8 mouse cellular contexts compared by ENCODE assay signal in genomic region chr11:110427159-110427561, GRCm38 (mm10). TPM values are rescaled to one million over a fixed set of nuclear protein-coding genes. Genes with fewer than 3 reads are reported as not detected.
DNase-seq lines count a peak whose midpoint lies in the region; ATAC-seq lines count a peak whose summit lies in the region.

No protein-coding gene starts in this region.

- no peak overlapping the region for H3K4me3 ChIP-seq in forebrain, embryonic 10.5 days
- no peak overlapping the region for H3K4me3 ChIP-seq in forebrain, embryonic 12.5 days (replicated peaks)
- no peak overlapping the region for H3K4me3 ChIP-seq in liver, embryonic 16.5 days (ENCODE audit: low read depth, low read length)

- no peak overlapping the region for H3K9ac ChIP-seq in forebrain, embryonic 12.5 days
- no peak overlapping the region for H3K9ac ChIP-seq in liver, embryonic 16.5 days (ENCODE audit: low read depth, low read length)

- 0 out of 2 replicates have a peak overlapping the region, but pooled peaks have one; percentile 16 for H3K27ac ChIP-seq in forebrain, embryonic 10.5 days
- H3K27ac ChIP-seq in forebrain, embryonic 12.5 days: no peak overlapping the region
- H3K27ac ChIP-seq in liver, embryonic 16.5 days (ENCODE audit: low read length): peak overlapping the region; percentile 41

- no peak for ATAC-seq in forebrain, embryonic 12.5 days (ENCODE audit: low FRiP score)
- peak; percentile 81 to 96 for ATAC-seq in hematopoietic stem cell, adult 5-6 weeks (replicated peaks in 1 of 2; ENCODE audit: insufficient read depth in 1 of 2, low FRiP score in 2 of 2, low TSS enrichment in 1 of 2, low read depth in 1 of 2, poor library complexity in 2 of 2, severe bottlenecking in 2 of 2)
- peak; percentile 68 for ATAC-seq in liver, embryonic 16.5 days (ENCODE audit: low read depth)
- no peak for ATAC-seq in inflammation-experienced regulatory T-cells, adult 6 months

- H3K4me1 ChIP-seq in forebrain, embryonic 10.5 days: peaks cover 30% of the 10 kb centered on the region
- peaks cover 22% of the 10 kb centered on the region for H3K4me1 ChIP-seq in forebrain, embryonic 12.5 days
- H3K4me1 ChIP-seq in liver, embryonic 16.5 days (ENCODE audit: control insufficient read depth, low read depth, low read length): peaks cover 3% of the 10 kb centered on the region

- peaks cover 6% of the 10 kb centered on the region; the same call in 1 of the 2 replicates for H3K36me3 ChIP-seq in forebrain, embryonic 10.5 days (replicated peaks)
- no peaks in the 10 kb centered on the region for H3K36me3 ChIP-seq in forebrain, embryonic 12.5 days (replicated peaks)
- H3K36me3 ChIP-seq in liver, embryonic 16.5 days (ENCODE audit: control insufficient read depth, insufficient read depth): no peaks in the 10 kb centered on the region

- 71% methylated on average over 11 of the region's 11 CpGs for WGBS in forebrain, embryonic 10.5 days
- WGBS in forebrain, embryonic 12.5 days: 47% methylated on average over 11 of the region's 11 CpGs
- WGBS in liver, embryonic 16.5 days (ENCODE audit: insufficient replicate concordance): 37% methylated on average over 11 of the region's 11 CpGs

- H3K27me3 ChIP-seq in forebrain, embryonic 10.5 days (ENCODE audit: poor library complexity, severe bottlenecking): no peaks in the 10 kb centered on the region
- H3K27me3 ChIP-seq in forebrain, embryonic 12.5 days: no peaks in the 10 kb centered on the region
- H3K27me3 ChIP-seq in liver, embryonic 16.5 days (ENCODE audit: control insufficient read depth, insufficient read depth, low read depth, low read length): no peaks in the 10 kb centered on the region

- DNase-seq in forebrain, embryonic 10.5 days (ENCODE audit: extremely low spot score, low spot score): no peak
- peak; percentile 36 for DNase-seq in CD4-positive, CD25-positive, alpha-beta regulatory T cell, adult 2 months (ENCODE audit: low read depth, low spot score)
- no peak for DNase-seq in right cerebral cortex, postnatal 14 days
- no peak for DNase-seq in heart, adult 9 months (ENCODE audit: low spot score in 2 of 2)

- H3K4me2 ChIP-seq in forebrain, embryonic 12.5 days: no peak overlapping the region
- H3K4me2 ChIP-seq in liver, embryonic 16.5 days (ENCODE audit: low read depth, low read length): no peak overlapping the region

- no peaks in the 10 kb centered on the region for H3K9me3 ChIP-seq in forebrain, embryonic 10.5 days
- no peaks in the 10 kb centered on the region for H3K9me3 ChIP-seq in forebrain, embryonic 12.5 days
- no peaks in the 10 kb centered on the region for H3K9me3 ChIP-seq in liver, embryonic 16.5 days (replicated peaks; ENCODE audit: control insufficient read depth, low read length)

RNA-seq across cellular contexts. Expression of gene Map2k6, which starts 28.2 kb away (rescaled TPM):
- 36.0 and 42.6 TPM in 2 replicates for polyA plus RNA-seq in forebrain, embryonic 10.5 days (2016; fragmentation: Nextera tagmentation; extraction: Ambion mirVana)
- 39.5 and 40.3 TPM in 2 replicates for polyA plus RNA-seq in forebrain, embryonic 12.5 days (2016; fragmentation: Nextera tagmentation; extraction: Ambion mirVana)
- 21.7 and 27.0 TPM in 2 replicates for total RNA-seq in hematopoietic stem cell, adult 5-6 weeks (2017)
- polyA plus RNA-seq in liver, embryonic 16.5 days (2015; fragmentation: Nextera tagmentation; extraction: Ambion mirVana): 4.8 and 5.5 TPM in 2 replicates
- 1 to 10 TPM; 6.1 to 8.3 (median 6.5) TPM for polyA plus RNA-seq in inflammation-experienced regulatory T-cells, adult 6 months (2017; shearing (Covaris generic))

Comparison
In these comparisons a context has a peak if more than half of its experiments do, and no peak if none do; other contexts are left out.
1. ATAC-seq: peak in hematopoietic stem cell, adult 5-6 weeks (2 of 2) and liver, embryonic 16.5 days (single experiment); none in forebrain, embryonic 12.5 days (single experiment) and inflammation-experienced regulatory T-cells, adult 6 months (single experiment).